8 mouse cellular contexts compared by ENCODE assay signal in the genomic region with DNA sequence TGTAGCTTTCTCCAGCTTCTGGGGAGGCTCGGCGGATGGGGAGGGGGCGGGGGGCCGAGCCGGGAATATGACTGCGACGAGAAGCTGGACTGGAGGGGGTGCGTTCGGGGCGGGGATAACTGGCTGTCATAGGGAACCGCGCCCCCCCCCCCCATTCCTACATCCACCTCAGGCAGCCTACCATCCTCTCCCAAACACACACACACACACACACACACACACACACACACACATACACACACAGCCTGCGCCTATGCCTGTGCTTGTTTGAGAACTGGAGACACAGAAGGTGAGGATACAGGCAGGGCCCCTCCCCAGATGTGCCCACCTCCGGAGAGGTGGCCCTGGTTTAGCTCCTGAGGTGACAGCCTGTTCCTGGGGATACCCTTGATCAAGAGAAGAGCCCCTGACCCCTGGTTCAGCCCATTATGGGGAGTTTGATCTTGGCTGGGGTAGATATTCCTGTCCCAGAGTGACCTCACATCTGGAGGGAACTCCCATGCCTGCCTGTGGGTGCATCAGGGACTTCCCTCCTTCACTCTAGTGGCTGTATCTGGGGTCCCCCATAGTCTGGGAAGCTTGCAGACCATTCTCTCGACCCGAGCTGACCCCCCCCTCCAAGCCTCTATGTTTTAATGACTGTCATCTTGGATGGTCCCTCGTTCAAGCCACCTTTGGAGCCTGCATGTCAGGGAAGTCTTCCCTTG. TPM values are rescaled to one million over a fixed set of nuclear protein-coding genes. Genes with fewer than 3 reads are reported as not detected.
A peak's percentile ranks its signal among the peaks of the same experiment; 100 is the strongest.
DNase-seq lines count a peak whose midpoint lies in the region; ATAC-seq and TF ChIP-seq lines count a peak whose summit lies in the region.

No protein-coding gene starts in this region.

- H3K4me2 ChIP-seq in heart, postnatal 0 days (ENCODE audit: low read depth, low read length), result peak overlapping the region; percentile 94
- peak overlapping the region; percentile 72 for H3K4me2 ChIP-seq in hindbrain, embryonic 15.5 days
- peak overlapping the region; percentile 83 for H3K4me2 ChIP-seq in midbrain, postnatal 0 days (ENCODE audit: low read depth, low read length, poor library complexity, severe bottlenecking)

- no peaks in the 10 kb centered on the region for H3K9me3 ChIP-seq in heart, postnatal 0 days (replicated peaks; ENCODE audit: control insufficient read depth, low read length)
- no peaks in the 10 kb centered on the region for H3K9me3 ChIP-seq in hindbrain, embryonic 15.5 days
- no peaks in the 10 kb centered on the region for H3K9me3 ChIP-seq in midbrain, postnatal 0 days (ENCODE audit: low read length)

- WGBS in heart, postnatal 0 days, result 4% methylated on average over 17 of the region's 17 CpGs
- 6% methylated on average over 14 of the region's 17 CpGs for WGBS in hindbrain, embryonic 15.5 days
- WGBS in midbrain, postnatal 0 days, result 9% methylated on average over 14 of the region's 17 CpGs

- peak overlapping the region; percentile 55 for H3K4me3 ChIP-seq in heart, postnatal 0 days (ENCODE audit: low read depth, low read length)
- H3K4me3 ChIP-seq in hindbrain, embryonic 15.5 days, result peak overlapping the region; percentile 81
- peak overlapping the region; percentile 79 for H3K4me3 ChIP-seq in midbrain, postnatal 0 days (ENCODE audit: low read depth, low read length)

- no peak for TF ChIP-seq CTCF in heart, postnatal 0 days (IDR thresholded peaks at IDR 0.05; ENCODE audit: low read depth)
- no peak for TF ChIP-seq CTCF in midbrain, postnatal 0 days (IDR thresholded peaks at IDR 0.05)

- no peak overlapping the region for H3K9ac ChIP-seq in heart, postnatal 0 days (replicated peaks; ENCODE audit: low read depth, low read length)
- peak overlapping the region; percentile 93 for H3K9ac ChIP-seq in hindbrain, embryonic 15.5 days
- peak overlapping the region; percentile 91 for H3K9ac ChIP-seq in midbrain, postnatal 0 days (replicated peaks; ENCODE audit: low read length, poor library complexity, severe bottlenecking)

- H3K4me1 ChIP-seq in heart, postnatal 0 days (ENCODE audit: control insufficient read depth, insufficient read depth), result no peaks in the 10 kb centered on the region
- peaks cover 75% of the 10 kb centered on the region for H3K4me1 ChIP-seq in hindbrain, embryonic 15.5 days (replicated peaks)
- H3K4me1 ChIP-seq in midbrain, postnatal 0 days (ENCODE audit: insufficient read depth, low read length), result peaks cover 24% of the 10 kb centered on the region

- no peak for TF ChIP-seq EP300 in heart, postnatal 0 days (IDR thresholded peaks at IDR 0.05; ENCODE audit: low read depth)

- no peak for ATAC-seq in heart, postnatal 0 days (ENCODE audit: insufficient read depth, low read depth)
- ATAC-seq in hindbrain, embryonic 15.5 days (ENCODE audit: low FRiP score, low read depth), result peak; percentile 42
- ATAC-seq in midbrain, postnatal 0 days (ENCODE audit: low FRiP score), result peak; percentile 24

- DNase-seq in heart, postnatal 0 days (ENCODE audit: low spot score), result no peak
- DNase-seq in heart, adult 8-10 months (ENCODE audit: low spot score), result no peak
- DNase-seq in cerebellum, postnatal 25 days, result peak; percentile 52 to 62
- peak; percentile 55 for DNase-seq in midbrain, postnatal 0 days (ENCODE audit: low spot score)
- DNase-seq in retina, embryonic 14.5 days (ENCODE audit: low spot score), result no peak
- no peak for DNase-seq in urinary bladder, adult 18-20 months (ENCODE audit: low spot score in 2 of 2)
- no peak for DNase-seq in lung, postnatal 4 days

- H3K27me3 ChIP-seq in heart, postnatal 0 days (ENCODE audit: control insufficient read depth, insufficient read depth, low read length), result peaks cover 83% of the 10 kb centered on the region
- H3K27me3 ChIP-seq in hindbrain, embryonic 15.5 days, result no peaks in the 10 kb centered on the region
- no peaks in the 10 kb centered on the region for H3K27me3 ChIP-seq in midbrain, postnatal 0 days (ENCODE audit: insufficient read depth, low read length)

- H3K27ac ChIP-seq in heart, postnatal 0 days (ENCODE audit: low read depth), result no peak overlapping the region
- peak overlapping the region; percentile 93 for H3K27ac ChIP-seq in hindbrain, embryonic 15.5 days (replicated peaks)
- H3K27ac ChIP-seq in midbrain, postnatal 0 days (ENCODE audit: low read depth, low read length), result peak overlapping the region; percentile 93

- H3K36me3 ChIP-seq in heart, postnatal 0 days (replicated peaks; ENCODE audit: control insufficient read depth, insufficient read depth, low read length), result no peaks in the 10 kb centered on the region
- H3K36me3 ChIP-seq in hindbrain, embryonic 15.5 days, result no peaks in the 10 kb centered on the region
- H3K36me3 ChIP-seq in midbrain, postnatal 0 days (ENCODE audit: insufficient read depth, low read length), result peaks cover 14% of the 10 kb centered on the region; the same call in 1 of the 2 replicates

RNA-seq across cellular contexts. Expression of gene Asic1, which starts 0.9 kb away (rescaled TPM):
- total RNA-seq in heart, postnatal 0 days (2014; rRNA removed; ENCODE audit: low replicate concordance), result 0.11 and 0.93 TPM in 2 replicates
- polyA plus RNA-seq in heart, postnatal 0 days (2015; fragmentation: Nextera tagmentation; extraction: Ambion mirVana), result 1.1 and 1.3 TPM in 2 replicates
- under 1 TPM; 0.14 to 0.56 (median 0.35) TPM for total RNA-seq in heart, adult 8-10 months (2022)
- polyA plus RNA-seq in hindbrain, embryonic 15.5 days (2015; fragmentation: Nextera tagmentation; extraction: Ambion mirVana), result 58.1 and 63.6 TPM in 2 replicates
- 138 and 150 TPM in 2 replicates for total RNA-seq in midbrain, postnatal 0 days (2014; rRNA removed)
- 37.3 and 42.1 TPM in 2 replicates for polyA plus RNA-seq in midbrain, postnatal 0 days (2015; fragmentation: Nextera tagmentation; extraction: Ambion mirVana)

RNA-seq across cellular contexts. Expression of gene Racgap1, which starts 19.7 kb away (rescaled TPM):
- 59.2 and 124 TPM in 2 replicates for total RNA-seq in heart, postnatal 0 days (2014; rRNA removed; ENCODE audit: low replicate concordance)
- 34.5 and 36.8 TPM in 2 replicates for polyA plus RNA-seq in heart, postnatal 0 days (2015; fragmentation: Nextera tagmentation; extraction: Ambion mirVana)
- total RNA-seq in heart, adult 8-10 months (2022), result 1 to 10 TPM in 1 of 4 experiments, under 1 TPM in 3; 0.46 to 1.6 (median 0.99) TPM
- polyA plus RNA-seq in hindbrain, embryonic 15.5 days (2015; fragmentation: Nextera tagmentation; extraction: Ambion mirVana), result 63.3 and 67.1 TPM in 2 replicates
- total RNA-seq in midbrain, postnatal 0 days (2014; rRNA removed), result 27.0 and 32.9 TPM in 2 replicates
- polyA plus RNA-seq in midbrain, postnatal 0 days (2015; fragmentation: Nextera tagmentation; extraction: Ambion mirVana), result 27.2 TPM in 2 replicates

RNA-seq across cellular contexts. Expression of gene Smarcd1, which starts 30.8 kb away (rescaled TPM):
- total RNA-seq in heart, postnatal 0 days (2014; rRNA removed; ENCODE audit: low replicate concordance), result 28.4 and 35.7 TPM in 2 replicates
- 16.8 and 20.0 TPM in 2 replicates for polyA plus RNA-seq in heart, postnatal 0 days (2015; fragmentation: Nextera tagmentation; extraction: Ambion mirVana)
- 10 to 100 TPM; 21.7 to 25.8 (median 24.5) TPM for total RNA-seq in heart, adult 8-10 months (2022)
- 89.1 and 96.4 TPM in 2 replicates for polyA plus RNA-seq in hindbrain, embryonic 15.5 days (2015; fragmentation: Nextera tagmentation; extraction: Ambion mirVana)
- total RNA-seq in midbrain, postnatal 0 days (2014; rRNA removed), result 83.0 and 93.0 TPM in 2 replicates
- polyA plus RNA-seq in midbrain, postnatal 0 days (2015; fragmentation: Nextera tagmentation; extraction: Ambion mirVana), result 77.7 and 92.2 TPM in 2 replicates

RNA-seq across cellular contexts. Expression of gene Gm17349, which starts 34.2 kb away (rescaled TPM):
- total RNA-seq in heart, postnatal 0 days (2014; rRNA removed; ENCODE audit: low replicate concordance), result not detected in 2 replicates
- not detected in 2 replicates for polyA plus RNA-seq in heart, postnatal 0 days (2015; fragmentation: Nextera tagmentation; extraction: Ambion mirVana)
- 1 to 10 TPM; 2.4 to 3.3 (median 2.9) TPM for total RNA-seq in heart, adult 8-10 months (2022)
- not detected in 2 replicates for polyA plus RNA-seq in hindbrain, embryonic 15.5 days (2015; fragmentation: Nextera tagmentation; extraction: Ambion mirVana)
- total RNA-seq in midbrain, postnatal 0 days (2014; rRNA removed), result not detected in 2 replicates
- not detected in 2 replicates for polyA plus RNA-seq in midbrain, postnatal 0 days (2015; fragmentation: Nextera tagmentation; extraction: Ambion mirVana)

RNA-seq across cellular contexts. Expression of gene Gpd1, which starts 46.2 kb away (rescaled TPM):
- total RNA-seq in heart, postnatal 0 days (2014; rRNA removed; ENCODE audit: low replicate concordance), result 8.7 and 16.4 TPM in 2 replicates
- polyA plus RNA-seq in heart, postnatal 0 days (2015; fragmentation: Nextera tagmentation; extraction: Ambion mirVana), result 9.0 and 9.9 TPM in 2 replicates
- 10 to 100 TPM; 38.6 to 59.0 (median 49.5) TPM for total RNA-seq in heart, adult 8-10 months (2022)
- 3.6 and 4.7 TPM in 2 replicates for polyA plus RNA-seq in hindbrain, embryonic 15.5 days (2015; fragmentation: Nextera tagmentation; extraction: Ambion mirVana)
- 2.8 and 3.3 TPM in 2 replicates for total RNA-seq in midbrain, postnatal 0 days (2014; rRNA removed)
- polyA plus RNA-seq in midbrain, postnatal 0 days (2015; fragmentation: Nextera tagmentation; extraction: Ambion mirVana), result 1.1 and 1.2 TPM in 2 replicates

Comparison
In these comparisons a context has a peak if more than half of its experiments do, and no peak if none do; other contexts are left out.
1. RNA of gene Racgap1, which starts 19.7 kb away (total RNA-seq): 59.2 to 124 TPM in heart, postnatal 0 days and 27.0 to 32.9 TPM in midbrain, postnatal 0 days; 0.46 to 1.6 TPM in heart, adult 8-10 months; every median in the first group is over 10 times any median in the second.
2. DNase-seq: peak in cerebellum, postnatal 25 days (2 of 2) and midbrain, postnatal 0 days (single experiment); none in heart, postnatal 0 days (single experiment), heart, adult 8-10 months (single experiment), retina, embryonic 14.5 days (single experiment), urinary bladder, adult 18-20 months (0 of 2) and lung, postnatal 4 days (0 of 2).
3. RNA of gene Asic1, which starts 0.9 kb away (total RNA-seq): 138 to 150 TPM in midbrain, postnatal 0 days; 0.14 to 0.56 TPM in heart, adult 8-10 months and 0.11 to 0.93 TPM in heart, postnatal 0 days; every median in the first group is over 10 times any median in the second.
4. Peak in every context shown above with its lines, with median percentiles within 50 percentile points of each other: H3K4me2 ChIP-seq and H3K4me3 ChIP-seq.